Mouse (Mus musculus) midbrain, postnatal 0 days (tissue): ENCODE results near the gene Ptgr1. TPM values are rescaled to one million over a fixed set of nuclear protein-coding genes. Genes with fewer than 3 reads are reported as not detected.

Experiments used
- ATAC-seq: fragments of 200-750 bp; cut with Nextera tagmentation; 2 replicates; pipeline ENCODE4 v1.8.0; 2017; ENCODE audit warnings: moderate number of reproducible peaks, mild to moderate bottlenecking, moderate TSS enrichment, moderate library complexity; ENCODE audit not compliant: low FRiP score
- DNase-seq: peaks from one replicate; pipeline ENCODE4 v3.0.0-alpha.2; 2015; ENCODE audit warnings: low spot score
- H3K27ac ChIP-seq: fragments of 300-500 bp; sonication (generic); 2 replicates; pipeline ENCODE4 v1.5.1; 2014; ENCODE audit warnings: low read depth, mild to moderate bottlenecking, low read length, mixed read lengths
- H3K27me3 ChIP-seq: fragments of 300-500 bp; sonication (generic); 2 replicates; pipeline ENCODE4 v1.6.1; 2014; ENCODE audit warnings: low read length, control low read depth, mixed read lengths; ENCODE audit not compliant: insufficient read depth
- H3K36me3 ChIP-seq: fragments of 300-500 bp; sonication (generic); 2 replicates; pipeline ENCODE4 v1.6.1; 2014; ENCODE audit warnings: low read length, control low read depth, mixed read lengths; ENCODE audit not compliant: insufficient read depth
- H3K4me1 ChIP-seq: fragments of 300-500 bp; sonication (generic); 2 replicates; pipeline ENCODE4 v1.6.1; 2014; ENCODE audit warnings: mild to moderate bottlenecking, control low read depth, antibody characterized with exemption, low read length, mixed read lengths; ENCODE audit not compliant: insufficient read depth
- H3K4me2 ChIP-seq: fragments of 300-500 bp; sonication (generic); 2 replicates; pipeline ENCODE4 v1.6.1; 2014; ENCODE audit warnings: low read depth, mild to moderate bottlenecking, low read length, mixed read lengths; ENCODE audit not compliant: poor library complexity, severe bottlenecking
- H3K4me3 ChIP-seq: fragments of 300-500 bp; sonication (generic); 2 replicates; pipeline ENCODE4 v1.5.1; 2014; ENCODE audit warnings: low read depth, mild to moderate bottlenecking, low read length, moderate library complexity
- H3K9ac ChIP-seq: fragments of 300-500 bp; sonication (generic); replicated peaks from 2 replicates; pipeline ENCODE4 v1.6.1; 2014; ENCODE audit warnings: mild to moderate bottlenecking, low read length, moderate library complexity, mixed read lengths; ENCODE audit not compliant: poor library complexity, severe bottlenecking
- H3K9me3 ChIP-seq: fragments of 300-500 bp; sonication (generic); 2 replicates; pipeline ENCODE4 v1.6.1; 2016; ENCODE audit warnings: low read length, control low read depth
- CTCF ChIP-seq: IDR thresholded peaks from 2 replicates; pipeline ENCODE4 v1.5.1; 2016; ENCODE audit warnings: antibody characterized with exemption, mild to moderate bottlenecking
- WGBS: fragments of 180-500 bp; shearing (Covaris S2); extraction: QIAGEN DNeasy Blood & Tissue Kit; methylation state at CpG from one replicate; pipeline ENCODE4 v1.1.7; 2014; 5-methylcytosine and 5-hydroxymethylcytosine counted together
- polyA plus RNA-seq: library from polyadenylated mRNA; unstranded; fragments of >200 nt; fragmentation: Nextera tagmentation; extraction: Ambion mirVana; gene quantifications from 2 replicates; pipeline ENCODE4 v1.2.1, GENCODE M21; 2015
- total RNA-seq: library from RNA; depleted of rRNA; stranded (reverse); fragments of >200 nt; gene quantifications from 2 replicates; pipeline ENCODE4 v1.2.3, GENCODE M21; 2014

The Ptgr1 gene
- total and polyA plus RNA-seq, 2 experiments from 2014 or later: 1.9 to 3.4 TPM

GRCm38 (mm10) chr4:58963271-58963670 lies 23.6 kb downstream of the Ptgr1 start:
- 95% methylated on average over 4 of the region's 4 CpGs for WGBS
- Histone ChIP-seq H3K27ac (no peak overlapping the region), H3K27me3 (no peaks in the 10 kb centered on the region), H3K36me3 (peaks cover 3% of the 10 kb centered on the region; the same call in 1 of the 2 replicates), H3K4me3 (no peak overlapping the region), H3K9ac (no peak overlapping the region), H3K9me3 (no peaks in the 10 kb centered on the region), H3K4me1 (no peaks in the 10 kb centered on the region), H3K4me2 (no peak overlapping the region)
- TF ChIP-seq CTCF: no peak
- ATAC-seq (no peak), DNase-seq (no peak)

GRCm38 (mm10) chr4:58961719-58962118 lies 25.2 kb downstream of the Ptgr1 start:
- no peak overlapping the region for H3K27ac ChIP-seq
- peaks cover 10% of the 10 kb centered on the region; the same call in 1 of the 2 replicates for H3K36me3 ChIP-seq
- no peaks in the 10 kb centered on the region for H3K9me3 ChIP-seq
- ATAC-seq (no peak), DNase-seq (no peak)
- no peaks in the 10 kb centered on the region for H3K27me3 ChIP-seq
- H3K4me1 ChIP-seq: no peaks in the 10 kb centered on the region
- no peak overlapping the region for H3K4me3 ChIP-seq
- WGBS: 96% methylated on average over 15 of the region's 15 CpGs
- TF ChIP-seq CTCF: no peak
- H3K4me2 ChIP-seq: no peak overlapping the region
- H3K9ac ChIP-seq: no peak overlapping the region

GRCm38 (mm10) chr4:58952630-58953029 lies 34.3 kb downstream of the Ptgr1 start:
- TF ChIP-seq CTCF: no peak
- Histone ChIP-seq H3K27ac (no peak overlapping the region), H3K27me3 (no peaks in the 10 kb centered on the region), H3K36me3 (peaks cover 24% of the 10 kb centered on the region), H3K4me2 (no peak overlapping the region), H3K9ac (no peak overlapping the region), H3K4me3 (no peak overlapping the region), H3K9me3 (no peaks in the 10 kb centered on the region), H3K4me1 (no peaks in the 10 kb centered on the region)
- ATAC-seq (no peak), DNase-seq (no peak)
- WGBS: 97% methylated on average over 11 of the region's 11 CpGs

GRCm38 (mm10) chr4:58948391-58948790 lies 38.5 kb downstream of the Ptgr1 start:
- no peak for TF ChIP-seq CTCF

GRCm38 (mm10) chr4:58944695-58945094 lies 42.2 kb downstream of the Ptgr1 start:
- Histone ChIP-seq H3K4me2 (peak overlapping the region; percentile 74), H3K4me3 (peak overlapping the region; percentile 71), H3K9me3 (no peaks in the 10 kb centered on the region), H3K36me3 (peaks cover 2% of the 10 kb centered on the region; the same call in 1 of the 2 replicates), H3K4me1 (peaks cover 9% of the 10 kb centered on the region; the same call in 1 of the 2 replicates), H3K27ac (0 out of 2 replicates have a peak overlapping the region, but pooled peaks have one; percentile 86), H3K27me3 (no peaks in the 10 kb centered on the region), H3K9ac (0 out of 2 replicates have a peak overlapping the region, but pooled peaks have one; percentile 67)
- TF ChIP-seq CTCF: no peak
- 66% methylated on average over 5 of the region's 5 CpGs for WGBS
- DNase-seq: no peak
- no peak for ATAC-seq

More at GRCm38 (mm10) chr4:58948391-58948790, 38.5 kb downstream of the Ptgr1 start:
- Histone ChIP-seq H3K9ac (no peak overlapping the region), H3K4me1 (peaks cover 6% of the 10 kb centered on the region; the same call in 1 of the 2 replicates), H3K27me3 (no peaks in the 10 kb centered on the region), H3K9me3 (no peaks in the 10 kb centered on the region), H3K4me3 (no peak overlapping the region), H3K4me2 (no peak overlapping the region), H3K36me3 (peaks cover 16% of the 10 kb centered on the region), H3K27ac (no peak overlapping the region)
- DNase-seq (no peak), ATAC-seq (no peak)
- 83% methylated on average over 4 of the region's 4 CpGs for WGBS

- no peaks in the 10 kb centered on the region for H3K27me3 ChIP-seq
- H3K36me3 ChIP-seq: peaks cover 2% of the 10 kb centered on the region; the same call in 1 of the 2 replicates
- WGBS: 16% methylated on average over 6 of the region's 6 CpGs
- H3K4me2 ChIP-seq: peak overlapping the region; percentile 74
- DNase-seq: no peak
- H3K9ac ChIP-seq: peak overlapping the region; percentile 67
- peak overlapping the region; percentile 86 for H3K27ac ChIP-seq
- no peak for TF ChIP-seq CTCF
- peak overlapping the region; percentile 71 for H3K4me3 ChIP-seq
- H3K4me1 ChIP-seq: peaks cover 9% of the 10 kb centered on the region; the same call in 1 of the 2 replicates
- ATAC-seq: peak; percentile 47; the same call in 1 of the 2 replicates
- H3K9me3 ChIP-seq: no peaks in the 10 kb centered on the region
Observed at GRCm38 (mm10) chr4:58944206-58944553, 42.7 kb downstream of the Ptgr1 start.
